Mouse (Mus musculus) urinary bladder, adult 18-20 months (tissue): ENCODE results near the gene Zfp111.
A peak's percentile ranks its signal among the peaks of the same experiment; 100 is the strongest.

Experiments used
- DNase-seq, 2 experiments: peaks; one replicate each; pipeline ENCODE4 v3.0.0; 2022; ENCODE audit warnings: low spot score in 2 of 2, mixed read lengths in 2 of 2

Zfp111 gene

GRCm38 (mm10) chr7:24211343-24211742, at the start of gene Zfp111:
Zfp111 (minus strand) TSS chr7:24211443.
- no peak for DNase-seq

GRCm38 (mm10) chr7:24260000-24260312, 48.7 kb upstream of the Zfp111 start:
- DNase-seq = no peak

GRCm38 (mm10) chr7:24259306-24259999, 48.2 kb upstream of the Zfp111 start:
- no peak for DNase-seq

GRCm38 (mm10) chr7:24254633-24255474, 43.6 kb upstream of the Zfp111 start, which contains the start of gene Zfp108:
Zfp108 (plus strand) TSS chr7:24254794.
- peak; percentile 66 to 77 for DNase-seq

- DNase-seq = no peak
Measured at GRCm38 (mm10) chr7:24253779-24254615, 42.8 kb upstream of the Zfp111 start.

GRCm38 (mm10) chr7:24237040-24237791, 26.0 kb upstream of the Zfp111 start, which contains the start of gene Zfp109:
Zfp109 (minus strand) TSS chr7:24237560.
- peak; percentile 46 to 65 for DNase-seq

GRCm38 (mm10) chr7:24210296-24210695, 947 bp downstream of the Zfp111 start:
- DNase-seq = no peak

- DNase-seq = no peak
Measured at GRCm38 (mm10) chr7:24208282-24208886, 2.9 kb downstream of the Zfp111 start.

- DNase-seq = peak; percentile 53 to 65
Measured at GRCm38 (mm10) chr7:24207488-24208261, 3.6 kb downstream of the Zfp111 start.

GRCm38 (mm10) chr7:24196961-24197360, 14.3 kb downstream of the Zfp111 start:
- DNase-seq = no peak

GRCm38 (mm10) chr7:24193157-24193556, 18.1 kb downstream of the Zfp111 start:
- DNase-seq = no peak

- no peak for DNase-seq
Measured at GRCm38 (mm10) chr7:24191361-24191760, 19.9 kb downstream of the Zfp111 start.

GRCm38 (mm10) chr7:24189571-24189944, 21.7 kb downstream of the Zfp111 start:
- no peak for DNase-seq

- no peak for DNase-seq
Measured at GRCm38 (mm10) chr7:24188901-24189570, 22.2 kb downstream of the Zfp111 start.

GRCm38 (mm10) chr7:24187611-24188010, 23.6 kb downstream of the Zfp111 start:
- no peak for DNase-seq

GRCm38 (mm10) chr7:24175337-24175711, 35.9 kb downstream of the Zfp111 start:
- no peak for DNase-seq

GRCm38 (mm10) chr7:24174618-24175336, 36.5 kb downstream of the Zfp111 start, which contains the start of gene Zfp114:
Zfp114 (plus strand) TSS chr7:24175060.
- peak; percentile 9 to 67 for DNase-seq

GRCm38 (mm10) chr7:24172191-24172590, 39.1 kb downstream of the Zfp111 start:
- DNase-seq = no peak

GRCm38 (mm10) chr7:24153272-24153671, 58.0 kb downstream of the Zfp111 start:
- DNase-seq = no peak
